8 mouse cellular contexts compared by ENCODE assay signal in the genomic region with DNA sequence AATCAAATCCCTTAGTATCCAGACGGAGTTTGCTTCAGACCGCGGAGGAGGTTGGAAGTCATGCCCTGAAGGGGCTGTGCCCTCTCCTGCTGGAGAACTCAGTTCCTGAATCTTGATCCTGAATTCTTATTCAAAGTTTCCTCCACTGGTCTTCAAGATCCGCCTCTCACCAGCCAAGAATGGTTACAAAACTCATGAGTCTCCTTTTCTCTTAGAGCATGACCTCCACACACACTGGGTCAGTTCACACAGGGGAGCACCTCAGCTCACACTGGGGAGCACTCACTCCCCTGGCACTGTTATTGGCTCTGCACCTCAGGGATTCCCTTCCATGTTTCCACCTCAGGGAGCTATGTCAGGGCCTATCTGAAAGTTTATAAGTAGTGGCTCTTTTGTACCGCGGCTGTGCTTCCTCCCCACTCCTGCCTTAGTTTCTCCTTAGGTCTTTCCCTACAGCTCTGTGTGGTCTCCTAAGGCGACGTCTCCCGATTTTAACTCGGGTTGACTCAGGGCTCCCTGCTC. TPM values are rescaled to one million over a fixed set of nuclear protein-coding genes. Genes with fewer than 3 reads are reported as not detected.
DNase-seq lines count a peak whose midpoint lies in the region; ATAC-seq and TF ChIP-seq lines count a peak whose summit lies in the region.

No protein-coding gene starts in this region.

- no peak for TF ChIP-seq POLR2A in liver, adult 2 months (IDR thresholded peaks at IDR 0.05; ENCODE audit: extremely low read depth, insufficient read depth, low read length)
- peak; percentile 46; the same call in 1 of the 2 replicates for TF ChIP-seq POLR2A in embryonic fibroblast, embryonic 13.5 days (IDR thresholded peaks at IDR 0.05; ENCODE audit: low read depth, low read length)

- 47% methylated on average over 10 of the region's 10 CpGs for WGBS in liver, adult 2 months
- 29% methylated on average over 10 of the region's 10 CpGs for WGBS in limb, embryonic 11.5 days
- WGBS in neural tube, embryonic 13.5 days, result 18% methylated on average over 10 of the region's 10 CpGs

- no peaks in the 10 kb centered on the region for H3K79me2 ChIP-seq in liver, adult 2 months (ENCODE audit: control insufficient read depth, insufficient read depth, low read length)

- no peak for ATAC-seq in limb, embryonic 11.5 days (ENCODE audit: insufficient number of reproducible peaks, low FRiP score, low TSS enrichment, low read depth)
- no peak for ATAC-seq in neural tube, embryonic 13.5 days (ENCODE audit: low read depth)

- no peaks in the 10 kb centered on the region for H3K36me3 ChIP-seq in liver, adult 2 months (ENCODE audit: control insufficient read depth, insufficient read depth, low read length)
- peaks cover 3% of the 10 kb centered on the region; the same call in 1 of the 2 replicates for H3K36me3 ChIP-seq in limb, embryonic 11.5 days (ENCODE audit: control insufficient read depth, insufficient read depth, low read length)
- peaks cover 4% of the 10 kb centered on the region for H3K36me3 ChIP-seq in neural tube, embryonic 13.5 days

- H3K27ac ChIP-seq in liver, adult 2 months (replicated peaks; ENCODE audit: insufficient read depth, low read depth, low read length), result no peak overlapping the region
- H3K27ac ChIP-seq in embryonic fibroblast, embryonic 13.5 days (ENCODE audit: insufficient read depth, low read length), result peak overlapping the region; percentile 99
- no peak overlapping the region for H3K27ac ChIP-seq in limb, embryonic 11.5 days (replicated peaks; ENCODE audit: low read depth, low read length)
- H3K27ac ChIP-seq in neural tube, embryonic 13.5 days (replicated peaks), result peak overlapping the region; percentile 98

- H3K4me3 ChIP-seq in liver, adult 2 months (ENCODE audit: insufficient read depth, low read depth, low read length), result 0 out of 2 replicates have a peak overlapping the region, but pooled peaks have one; percentile 77
- peak overlapping the region; percentile 95 for H3K4me3 ChIP-seq in embryonic fibroblast, embryonic 13.5 days (ENCODE audit: insufficient read depth, low read length)
- peak overlapping the region; percentile 60 for H3K4me3 ChIP-seq in limb, embryonic 11.5 days (ENCODE audit: low read depth, low read length)
- H3K4me3 ChIP-seq in neural tube, embryonic 13.5 days, result peak overlapping the region; percentile 81

- TF ChIP-seq CTCF in liver, adult 2 months (IDR thresholded peaks at IDR 0.05; ENCODE audit: low read depth, low read length), result no peak
- TF ChIP-seq CTCF in embryonic fibroblast, embryonic 13.5 days (IDR thresholded peaks at IDR 0.05; ENCODE audit: borderline replicate concordance, insufficient read depth, low read length), result no peak

- DNase-seq in liver, adult 2 months (ENCODE audit: extremely low read depth, low read depth, low spot score), result no peak
- DNase-seq in liver, result no peak
- no peak for DNase-seq in limb, embryonic 11.5 days (ENCODE audit: low spot score)
- DNase-seq in cerebellum, adult 11 months, result no peak
- no peak for DNase-seq in MN1 (ENCODE audit: low spot score)
- DNase-seq in right cerebral cortex, postnatal 36 days (ENCODE audit: low spot score in 2 of 2), result no peak

- no peak overlapping the region for H3K9ac ChIP-seq in liver, adult 2 months (ENCODE audit: low read depth, low read length)
- peak overlapping the region; percentile 87 for H3K9ac ChIP-seq in limb, embryonic 11.5 days (ENCODE audit: low read length)
- H3K9ac ChIP-seq in neural tube, embryonic 13.5 days, result peak overlapping the region; percentile 95

- peak overlapping the region; percentile 88 for H3K4me2 ChIP-seq in limb, embryonic 11.5 days (ENCODE audit: low read depth, severe bottlenecking)
- peak overlapping the region; percentile 100 for H3K4me2 ChIP-seq in neural tube, embryonic 13.5 days

- no peaks in the 10 kb centered on the region for H3K9me3 ChIP-seq in limb, embryonic 11.5 days (ENCODE audit: control insufficient read depth, low read length)
- H3K9me3 ChIP-seq in neural tube, embryonic 13.5 days, result no peaks in the 10 kb centered on the region

- peaks cover 4% of the 10 kb centered on the region; the same call in 1 of the 2 replicates for H3K4me1 ChIP-seq in liver, adult 2 months (ENCODE audit: control insufficient read depth, insufficient read depth, low read length)
- peaks cover 12% of the 10 kb centered on the region for H3K4me1 ChIP-seq in embryonic fibroblast, embryonic 13.5 days (ENCODE audit: control insufficient read depth, insufficient read depth, low read length)
- peaks cover 31% of the 10 kb centered on the region for H3K4me1 ChIP-seq in limb, embryonic 11.5 days (ENCODE audit: control insufficient read depth, insufficient read depth, low read length)
- peaks cover 56% of the 10 kb centered on the region for H3K4me1 ChIP-seq in neural tube, embryonic 13.5 days (replicated peaks)

- peaks cover 6% of the 10 kb centered on the region; the same call in 1 of the 2 replicates for H3K27me3 ChIP-seq in liver, adult 2 months (ENCODE audit: control insufficient read depth, insufficient read depth, low read length)
- no peaks in the 10 kb centered on the region for H3K27me3 ChIP-seq in limb, embryonic 11.5 days (ENCODE audit: control insufficient read depth, insufficient read depth, low read length)
- H3K27me3 ChIP-seq in neural tube, embryonic 13.5 days, result no peaks in the 10 kb centered on the region

RNA-seq across cellular contexts. Expression of a gene that starts 0.5 kb away (rescaled TPM):
- total RNA-seq in liver, adult 2 months (2014; rRNA removed), result 2.0 and 3.8 TPM in 2 replicates
- polyA plus RNA-seq in liver, adult 2 months (2012; rRNA removed), result 4.7 and 5.5 TPM in 2 replicates
- 92.1 and 115 TPM in 2 replicates for polyA plus RNA-seq in embryonic fibroblast, embryonic 13.5 days (2011; ENCODE audit: insufficient read length, low read depth, missing spikeins)
- 22.9 and 25.6 TPM in 2 replicates for polyA plus RNA-seq in limb, embryonic 11.5 days (2014; fragmentation: Nextera tagmentation; extraction: Ambion mirVana)
- polyA plus RNA-seq in neural tube, embryonic 13.5 days (2015; fragmentation: Nextera tagmentation; extraction: Ambion mirVana), result 28.9 and 33.6 TPM in 2 replicates

RNA-seq across cellular contexts. Expression of a gene that starts 3.8 kb away (rescaled TPM):
- total RNA-seq in liver, adult 2 months (2014; rRNA removed), result 0.18 and 2.4 TPM in 2 replicates
- polyA plus RNA-seq in liver, adult 2 months (2012; rRNA removed), result 1.4 and 2.4 TPM in 2 replicates
- 9.8 and 15.5 TPM in 2 replicates for polyA plus RNA-seq in embryonic fibroblast, embryonic 13.5 days (2011; ENCODE audit: insufficient read length, low read depth, missing spikeins)
- 55.6 and 56.4 TPM in 2 replicates for polyA plus RNA-seq in limb, embryonic 11.5 days (2014; fragmentation: Nextera tagmentation; extraction: Ambion mirVana)
- 28.2 and 29.0 TPM in 2 replicates for polyA plus RNA-seq in neural tube, embryonic 13.5 days (2015; fragmentation: Nextera tagmentation; extraction: Ambion mirVana)

RNA-seq across cellular contexts. Expression of a gene that starts 14.7 kb away (rescaled TPM):
- 18.5 and 25.8 TPM in 2 replicates for total RNA-seq in liver, adult 2 months (2014; rRNA removed)
- 41.4 and 52.2 TPM in 2 replicates for polyA plus RNA-seq in liver, adult 2 months (2012; rRNA removed)
- 40.5 and 41.1 TPM in 2 replicates for polyA plus RNA-seq in embryonic fibroblast, embryonic 13.5 days (2011; ENCODE audit: insufficient read length, low read depth, missing spikeins)
- polyA plus RNA-seq in limb, embryonic 11.5 days (2014; fragmentation: Nextera tagmentation; extraction: Ambion mirVana), result 46.5 and 51.2 TPM in 2 replicates
- 31.0 and 39.6 TPM in 2 replicates for polyA plus RNA-seq in neural tube, embryonic 13.5 days (2015; fragmentation: Nextera tagmentation; extraction: Ambion mirVana)

RNA-seq across cellular contexts. Expression of a gene that starts 23.6 kb away (rescaled TPM):
- 3.0 and 3.5 TPM in 2 replicates for total RNA-seq in liver, adult 2 months (2014; rRNA removed)
- 1.7 and 2.4 TPM in 2 replicates for polyA plus RNA-seq in liver, adult 2 months (2012; rRNA removed)
- polyA plus RNA-seq in embryonic fibroblast, embryonic 13.5 days (2011; ENCODE audit: insufficient read length, low read depth, missing spikeins), result 30.4 and 31.8 TPM in 2 replicates
- 20.7 and 23.5 TPM in 2 replicates for polyA plus RNA-seq in limb, embryonic 11.5 days (2014; fragmentation: Nextera tagmentation; extraction: Ambion mirVana)
- 7.2 and 9.6 TPM in 2 replicates for polyA plus RNA-seq in neural tube, embryonic 13.5 days (2015; fragmentation: Nextera tagmentation; extraction: Ambion mirVana)

RNA-seq across cellular contexts. Expression of a gene that starts 26.8 kb away (rescaled TPM):
- total RNA-seq in liver, adult 2 months (2014; rRNA removed), result 37.5 and 67.3 TPM in 2 replicates
- 56.4 and 62.2 TPM in 2 replicates for polyA plus RNA-seq in liver, adult 2 months (2012; rRNA removed)
- 856 and 947 TPM in 2 replicates for polyA plus RNA-seq in embryonic fibroblast, embryonic 13.5 days (2011; ENCODE audit: insufficient read length, low read depth, missing spikeins)
- 1,416 and 1,443 TPM in 2 replicates for polyA plus RNA-seq in limb, embryonic 11.5 days (2014; fragmentation: Nextera tagmentation; extraction: Ambion mirVana)
- polyA plus RNA-seq in neural tube, embryonic 13.5 days (2015; fragmentation: Nextera tagmentation; extraction: Ambion mirVana), result 1,686 and 1,692 TPM in 2 replicates

Comparison
In these comparisons a context has a peak if more than half of its experiments do, and no peak if none do; other contexts are left out.
1. H3K27ac ChIP-seq: peak in embryonic fibroblast, embryonic 13.5 days (single experiment) and neural tube, embryonic 13.5 days (single experiment); none in liver, adult 2 months (single experiment) and limb, embryonic 11.5 days (single experiment).
2. Peak in every context shown above with its lines, with median percentiles within 50 percentile points of each other: H3K4me3 ChIP-seq.